Mouse (Mus musculus) lung, postnatal 36 days (tissue): ENCODE measurements around the gene 4931428L18Rik.

Experiments used
- DNase-seq: peaks from one replicate; pipeline ENCODE4 v3.0.0; 2022; ENCODE audit warnings: mixed read lengths

4931428L18Rik gene

GRCm38 (mm10) chr1:31150546-31150945 lies 71.9 kb downstream of the 4931428L18Rik start:
- DNase-seq: no peak

- peak; percentile 53 for DNase-seq
Observed at GRCm38 (mm10) chr1:31149671-31150070, 72.8 kb downstream of the 4931428L18Rik start.

GRCm38 (mm10) chr1:31143571-31143970 lies 78.9 kb downstream of the 4931428L18Rik start:
- no peak for DNase-seq

GRCm38 (mm10) chr1:31142288-31143094 lies 80.0 kb downstream of the 4931428L18Rik start:
- DNase-seq: peak; percentile 41

GRCm38 (mm10) chr1:31138387-31138786 lies 84.1 kb downstream of the 4931428L18Rik start:
- no peak for DNase-seq

- no peak for DNase-seq
Observed at GRCm38 (mm10) chr1:31113466-31113865, 109.0 kb downstream of the 4931428L18Rik start.

- no peak for DNase-seq
Observed at GRCm38 (mm10) chr1:31107961-31108360, 114.5 kb downstream of the 4931428L18Rik start.

- peak; percentile 33 for DNase-seq
Observed at GRCm38 (mm10) chr1:31102863-31103657, 119.4 kb downstream of the 4931428L18Rik start.

GRCm38 (mm10) chr1:31102280-31102679 lies 120.2 kb downstream of the 4931428L18Rik start:
- no peak for DNase-seq

GRCm38 (mm10) chr1:31097208-31097607 lies 125.3 kb downstream of the 4931428L18Rik start:
- DNase-seq: no peak

GRCm38 (mm10) chr1:31096466-31096793 lies 126.1 kb downstream of the 4931428L18Rik start:
- DNase-seq: no peak

GRCm38 (mm10) chr1:31095706-31096465 lies 126.6 kb downstream of the 4931428L18Rik start:
- DNase-seq: no peak

GRCm38 (mm10) chr1:31094792-31095191 lies 127.7 kb downstream of the 4931428L18Rik start:
- no peak for DNase-seq

GRCm38 (mm10) chr1:31093939-31094338 lies 128.5 kb downstream of the 4931428L18Rik start:
- peak; percentile 50 for DNase-seq

- DNase-seq: no peak
Observed at GRCm38 (mm10) chr1:31088686-31089085, 133.8 kb downstream of the 4931428L18Rik start.

- peak; percentile 71 for DNase-seq
Observed at GRCm38 (mm10) chr1:31072523-31073370, 149.7 kb downstream of the 4931428L18Rik start.

GRCm38 (mm10) chr1:31071209-31071608 lies 151.3 kb downstream of the 4931428L18Rik start:
- no peak for DNase-seq

- DNase-seq: no peak
Observed at GRCm38 (mm10) chr1:31064817-31065740, 157.4 kb downstream of the 4931428L18Rik start.

GRCm38 (mm10) chr1:31059806-31060205 lies 162.7 kb downstream of the 4931428L18Rik start:
- DNase-seq: no peak

- DNase-seq: no peak
Observed at GRCm38 (mm10) chr1:31058861-31059351, 163.6 kb downstream of the 4931428L18Rik start.

- no peak for DNase-seq
Observed at GRCm38 (mm10) chr1:31058196-31058595, 164.3 kb downstream of the 4931428L18Rik start.
